Mouse (Mus musculus) myocyte (in vitro differentiated cells): ENCODE measurements around the gene Fam49a.

Experiments used
- CEBPB ChIP-seq: IDR thresholded peaks from 2 replicates; pipeline ENCODE4 v1.6.1; 2011; ENCODE audit warnings: mild to moderate bottlenecking, moderate library complexity; ENCODE audit not compliant: poor library complexity, insufficient read depth, severe bottlenecking
- E2F4 ChIP-seq: IDR thresholded peaks from one replicate; pipeline ENCODE4 v1.6.1; 2011; ENCODE audit warnings: mild to moderate bottlenecking, control low read depth, moderate library complexity; ENCODE audit not compliant: insufficient read depth
- MAX ChIP-seq: IDR thresholded peaks from one replicate; pipeline ENCODE4 v1.6.1; 2011; ENCODE audit warnings: low read depth, mild to moderate bottlenecking, control low read depth
- MYOD1 ChIP-seq, 3 experiments: IDR thresholded peaks; one replicate each; pipeline ENCODE4 v1.6.1; 2011; ENCODE audit warnings: control low read depth in 2 of 3, low read depth in 2 of 3, mild to moderate bottlenecking in 2 of 3, moderate library complexity in 1 of 3; ENCODE audit not compliant: insufficient read length in 2 of 3, control insufficient read depth in 1 of 3
- POLR2A ChIP-seq: IDR thresholded peaks from one replicate; pipeline ENCODE4 v1.6.1; 2011; ENCODE audit warnings: low read depth, mild to moderate bottlenecking, control low read depth, moderate library complexity; ENCODE audit not compliant: insufficient read length
- POLR2AphosphoS2 ChIP-seq: IDR thresholded peaks from one replicate; pipeline ENCODE4 v1.6.1; 2011; ENCODE audit warnings: low read depth, control low read depth; ENCODE audit not compliant: insufficient read length
- USF1 ChIP-seq: IDR thresholded peaks from one replicate; pipeline ENCODE4 v1.6.1; 2011; ENCODE audit warnings: low read depth, mild to moderate bottlenecking, control low read depth, moderate library complexity

DNA sequence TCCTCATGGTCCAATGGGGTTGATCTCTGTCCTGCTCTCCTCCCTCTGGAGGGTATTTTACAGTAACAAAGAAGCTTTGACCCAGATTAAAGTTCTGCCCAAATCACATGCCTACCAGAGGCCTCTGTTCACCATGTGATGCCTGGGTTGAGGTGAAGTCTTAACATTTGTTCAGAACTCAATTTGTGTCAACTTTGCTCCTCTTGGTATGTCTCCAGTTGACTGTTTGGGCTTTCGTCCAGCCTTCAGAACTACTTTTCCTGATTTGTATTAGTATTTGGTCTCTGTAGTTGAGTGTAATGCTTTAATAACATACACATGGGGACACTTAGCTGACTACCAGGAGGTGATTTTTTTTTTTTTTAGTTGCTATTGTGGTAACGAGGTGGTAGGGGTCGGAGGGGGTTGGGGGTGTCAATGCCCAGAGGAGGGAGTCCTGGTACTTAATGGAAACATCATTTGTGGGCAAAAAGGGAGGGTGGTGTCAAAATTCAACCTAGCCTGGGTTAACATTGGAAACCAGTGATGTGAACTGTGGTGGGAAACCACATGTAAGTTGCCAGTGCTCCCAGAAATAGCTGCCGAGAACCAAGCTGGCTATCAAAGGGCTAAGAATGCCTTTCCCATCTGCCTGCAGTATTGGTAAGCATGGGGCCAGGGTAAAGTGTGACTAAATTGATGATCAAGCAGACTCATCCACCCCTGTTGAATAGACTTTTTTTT lies 16.0 kb downstream of the Fam49a start:
- no peak for TF ChIP-seq POLR2AphosphoS2
- TF ChIP-seq MAX, result no peak
- TF ChIP-seq POLR2A, result no peak
- no peak for TF ChIP-seq MYOD1 (IDR thresholded peaks at IDR 0.05; ENCODE audit: control insufficient read depth in 1 of 3, insufficient read length in 2 of 3, low read depth in 2 of 3)
- no peak for TF ChIP-seq USF1
- TF ChIP-seq E2F4, result no peak
- TF ChIP-seq CEBPB, result no peak
